Mouse (Mus musculus) CH12.LX (cell line): ENCODE measurements at regions not wholly inside any gene's neighbourhood (a gene's known extent, or its start where the extent isn't known, plus 50 kb on each side); places are given as distances from the start of the nearest gene placed in this dataset.

ENCODE experiments used
- DNase-seq: peaks from one replicate; pipeline ENCODE4 v3.0.0-alpha.2; 2013; ENCODE audit errors: extremely low read depth
- H3K27ac ChIP-seq: 2 replicates; pipeline ENCODE4 v1.5.1; 2012; ENCODE audit warnings: low read depth, mild to moderate bottlenecking, control low read depth, moderate library complexity; ENCODE audit not compliant: insufficient read depth
- H3K27me3 ChIP-seq: replicated peaks from 2 replicates; pipeline ENCODE3; 2012; ENCODE audit warnings: inconsistent platforms
- H3K36me3 ChIP-seq, 2 experiments: replicated peaks in 1 of 2; 2 replicates each; pipeline versions ENCODE3 to v1.6.1; 2012; ENCODE audit warnings: inconsistent platforms in 1 of 2, low read length in 1 of 2, mild to moderate bottlenecking in 1 of 2, mixed read lengths in 1 of 2, moderate library complexity in 1 of 2; ENCODE audit not compliant: control insufficient read depth in 1 of 2, insufficient read depth in 1 of 2
- H3K4me1 ChIP-seq, 2 experiments: 2 replicates each; pipeline ENCODE4 v1.6.1; 2012; ENCODE audit warnings: inconsistent platforms in 1 of 2, moderate library complexity in 1 of 2; ENCODE audit not compliant: insufficient read depth in 2 of 2, control insufficient read depth in 1 of 2
- H3K4me2 ChIP-seq: 2 replicates; pipeline ENCODE4 v1.6.1; 2012; ENCODE audit warnings: low read depth, mild to moderate bottlenecking, control low read depth; ENCODE audit not compliant: poor library complexity, insufficient read depth, severe bottlenecking
- H3K4me3 ChIP-seq, 3 experiments: fragments of 150-350 bp in 1 of 3; sonication (generic) in 1 of 3; replicated peaks in 1 of 3; 2 replicates each; pipeline versions ENCODE3 to v1.5.1; 2011 to 2012; ENCODE audit warnings: low read depth in 2 of 3, low read length in 2 of 3, mild to moderate bottlenecking in 2 of 3, moderate library complexity in 2 of 3, control low read depth in 1 of 3, improper control_type of control experiment in 1 of 3, inconsistent platforms in 1 of 3, mixed read lengths in 1 of 3; ENCODE audit not compliant: poor library complexity in 1 of 3
- H3K79me2 ChIP-seq: replicated peaks from 2 replicates; pipeline ENCODE4 v1.6.1; 2012; ENCODE audit warnings: mild to moderate bottlenecking, moderate library complexity; ENCODE audit not compliant: control insufficient read depth, poor library complexity, insufficient read depth, severe bottlenecking; ENCODE audit errors: extremely low read depth
- H3K9ac ChIP-seq: 2 replicates; pipeline ENCODE4 v1.6.1; 2012; ENCODE audit warnings: low read depth, mild to moderate bottlenecking, control low read depth, moderate library complexity; ENCODE audit not compliant: insufficient read depth
- H3K9me3 ChIP-seq: replicated peaks from 2 replicates; pipeline ENCODE3; 2012; ENCODE audit warnings: low read length, inconsistent platforms, mixed read lengths
- ELF1 ChIP-seq: IDR thresholded peaks from 2 replicates; pipeline ENCODE4 v1.6.1; 2014; ENCODE audit warnings: low read depth, mild to moderate bottlenecking, inconsistent platforms, low read length, improper control_type of control experiment
- EP300 ChIP-seq: IDR thresholded peaks from 2 replicates; pipeline ENCODE4 v1.6.1; 2011; ENCODE audit warnings: low read length, improper control_type of control experiment
- GABPA ChIP-seq: IDR thresholded peaks from 2 replicates; pipeline ENCODE4 v1.6.1; 2012; ENCODE audit warnings: low read depth, low read length, improper control_type of control experiment, inconsistent platforms; ENCODE audit not compliant: insufficient replicate concordance
- HCFC1 ChIP-seq: IDR thresholded peaks from 2 replicates; pipeline ENCODE4 v1.6.1; 2012; ENCODE audit warnings: low read depth, mild to moderate bottlenecking, inconsistent platforms, low read length, improper control_type of control experiment
- MAX ChIP-seq: IDR thresholded peaks from 2 replicates; pipeline ENCODE4 v1.6.1; 2011; ENCODE audit warnings: low read length, improper control_type of control experiment
- NELFE ChIP-seq: IDR thresholded peaks from 2 replicates; pipeline ENCODE4 v1.6.1; 2011; ENCODE audit warnings: low read depth, low read length, improper control_type of control experiment
- NRF1 ChIP-seq: IDR thresholded peaks from 2 replicates; pipeline ENCODE4 v1.6.1; 2014; ENCODE audit warnings: low read depth, mild to moderate bottlenecking, inconsistent platforms, low read length, improper control_type of control experiment, moderate library complexity
- POLR2AphosphoS2 ChIP-seq: IDR thresholded peaks from 2 replicates; pipeline ENCODE4 v1.6.1; 2011; ENCODE audit warnings: low read depth, low read length, improper control_type of control experiment
- RAD21 ChIP-seq: IDR thresholded peaks from 2 replicates; pipeline ENCODE4 v1.6.1; 2011; ENCODE audit warnings: low read depth, mild to moderate bottlenecking, low read length, improper control_type of control experiment, moderate library complexity
- SIN3A ChIP-seq: IDR thresholded peaks from 2 replicates; pipeline ENCODE4 v1.6.1; 2012; ENCODE audit warnings: low read length, improper control_type of control experiment, inconsistent platforms
- TCF12 ChIP-seq: IDR thresholded peaks from 2 replicates; pipeline ENCODE4 v1.6.1; 2014; ENCODE audit warnings: low read depth, mild to moderate bottlenecking, inconsistent platforms, low read length, improper control_type of control experiment
- USF1 ChIP-seq: IDR thresholded peaks from 2 replicates; pipeline ENCODE4 v1.6.1; 2014; ENCODE audit warnings: low read depth, mild to moderate bottlenecking, inconsistent platforms, low read length, improper control_type of control experiment
- ZC3H11A ChIP-seq: IDR thresholded peaks from 2 replicates; pipeline ENCODE4 v1.6.1; 2012; ENCODE audit warnings: low read depth, mild to moderate bottlenecking, inconsistent platforms, low read length, improper control_type of control experiment
- ZKSCAN1 ChIP-seq: IDR thresholded peaks from 2 replicates; pipeline ENCODE4 v1.6.1; 2012; ENCODE audit warnings: low read depth, inconsistent platforms, low read length, improper control_type of control experiment, borderline replicate concordance
- ZMIZ1 ChIP-seq: IDR thresholded peaks from 2 replicates; pipeline ENCODE4 v1.6.1; 2012; ENCODE audit warnings: low read depth, mild to moderate bottlenecking, inconsistent platforms, low read length, improper control_type of control experiment
- ZNF384 ChIP-seq: IDR thresholded peaks from 2 replicates; pipeline ENCODE4 v1.6.1; 2012; ENCODE audit warnings: low read depth, low read length, improper control_type of control experiment, inconsistent platforms
- dilution Hi-C: fragments of 300-500 bp; cut with MboI; formaldehyde crosslinking; loops from 2 replicates; pipeline ENCODE4 v1.14.3; 2020; ENCODE audit warnings: low sequenced_read_pairs; ENCODE audit not compliant: extremely low pct_unique_long_range_greater_than_20kb, extremely low pct_ligation_motif_present
- in situ Hi-C: fragments of 300-500 bp; cut with MboI; formaldehyde crosslinking; loops from 3 replicates; pipeline ENCODE4 v1.14.3; 2019; ENCODE audit warnings: low sequenced_read_pairs, low pct_ligation_motif_present, low pct_unique_long_range_greater_than_20kb, mixed read lengths

GRCm38 (mm10) chr2:166333818-166334217 is 178.4 kb upstream of the Sulf2 start:
- Histone ChIP-seq H3K9me3 (no peaks in the 10 kb centered on the region), H3K4me1 (peaks cover 12 to 27% of the 10 kb centered on the region in 2 experiments), H3K27ac (no peak overlapping the region), H3K9ac (no peak overlapping the region), H3K79me2 (no peaks in the 10 kb centered on the region), H3K36me3 (no peaks in the 10 kb centered on the region), H3K27me3 (peaks cover 4% of the 10 kb centered on the region)
- no peak for DNase-seq
- in situ Hi-C loops: loop anchor here (25.0 kb wide), 1 partner anchor 228 kb away; no protein-coding TSS in a partner anchor
- dilution Hi-C loops: no loop called here
- TF ChIP-seq POLR2AphosphoS2: no peak
- TF ChIP-seq RAD21: no peak
- no peak for TF ChIP-seq USF1
- no peak for TF ChIP-seq ZKSCAN1
- TF ChIP-seq ZC3H11A: no peak
- TF ChIP-seq, all 38 proteins: peak for 0
- Histone ChIP-seq H3K4me2 (no peak overlapping the region), H3K4me3 (no peak overlapping the region)

GRCm38 (mm10) chr2:166332748-166333417 is 177.4 kb upstream of the Sulf2 start:
- H3K79me2 ChIP-seq: no peaks in the 10 kb centered on the region
- H3K9me3 ChIP-seq: no peaks in the 10 kb centered on the region
- H3K27ac ChIP-seq: no peak overlapping the region
- TF ChIP-seq GABPA (no peak), TCF12 (no peak), POLR2AphosphoS2 (no peak), ELF1 (no peak), ZMIZ1 (no peak), MAX (no peak), NELFE (no peak), EP300 (no peak), ZNF384 (no peak), ZC3H11A (no peak), RAD21 (no peak), SIN3A (no peak), HCFC1 (no peak), NRF1 (no peak)
- TF ChIP-seq, all 38 proteins: peak for 0
- in situ Hi-C loops (loop anchor here (25.0 kb wide), 1 partner anchor 229 kb away; no protein-coding TSS in a partner anchor), dilution Hi-C loops (no loop called here)
- no peak for DNase-seq
- peaks cover 4% of the 10 kb centered on the region for H3K27me3 ChIP-seq
- H3K4me1 ChIP-seq: peaks cover 12 to 28% of the 10 kb centered on the region in 2 experiments
- no peak overlapping the region for H3K4me2 ChIP-seq
- H3K36me3 ChIP-seq: no peaks in the 10 kb centered on the region
- no peak overlapping the region for H3K4me3 ChIP-seq
- H3K9ac ChIP-seq: no peak overlapping the region
